Mouse (Mus musculus): ENCODE data around the gene Sh3rf3.

DNA sequence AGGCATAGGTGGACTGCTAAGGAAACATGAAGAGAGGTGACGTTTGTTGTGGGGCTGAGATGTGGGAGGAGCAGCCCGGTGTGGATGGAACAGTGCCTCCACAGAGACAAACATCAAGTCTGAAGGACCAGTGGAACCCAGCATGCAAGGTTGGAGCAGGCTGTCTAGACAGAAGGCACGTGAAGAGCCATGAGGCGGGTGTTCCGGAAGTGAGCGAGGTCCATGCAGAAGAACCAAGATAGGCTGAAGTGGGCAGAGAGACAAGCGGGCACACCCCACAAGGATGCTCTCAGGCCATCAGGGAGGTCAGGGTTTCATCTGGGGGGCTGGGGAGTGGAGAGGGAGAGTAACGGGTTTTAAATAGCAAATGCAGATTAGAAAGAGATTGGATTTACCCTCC, 278.4 kb downstream of the Sh3rf3 start:
- TF ChIP-seq EP300 (IDR thresholded peaks at IDR 0.05; ENCODE audit: low read depth) = no peak
- TF ChIP-seq CTCF (IDR thresholded peaks at IDR 0.05; ENCODE audit: low read depth) = no peak
